Mouse (Mus musculus): Measurements from ENCODE around the gene Slc25a19.

The Slc25a19 gene

DNA sequence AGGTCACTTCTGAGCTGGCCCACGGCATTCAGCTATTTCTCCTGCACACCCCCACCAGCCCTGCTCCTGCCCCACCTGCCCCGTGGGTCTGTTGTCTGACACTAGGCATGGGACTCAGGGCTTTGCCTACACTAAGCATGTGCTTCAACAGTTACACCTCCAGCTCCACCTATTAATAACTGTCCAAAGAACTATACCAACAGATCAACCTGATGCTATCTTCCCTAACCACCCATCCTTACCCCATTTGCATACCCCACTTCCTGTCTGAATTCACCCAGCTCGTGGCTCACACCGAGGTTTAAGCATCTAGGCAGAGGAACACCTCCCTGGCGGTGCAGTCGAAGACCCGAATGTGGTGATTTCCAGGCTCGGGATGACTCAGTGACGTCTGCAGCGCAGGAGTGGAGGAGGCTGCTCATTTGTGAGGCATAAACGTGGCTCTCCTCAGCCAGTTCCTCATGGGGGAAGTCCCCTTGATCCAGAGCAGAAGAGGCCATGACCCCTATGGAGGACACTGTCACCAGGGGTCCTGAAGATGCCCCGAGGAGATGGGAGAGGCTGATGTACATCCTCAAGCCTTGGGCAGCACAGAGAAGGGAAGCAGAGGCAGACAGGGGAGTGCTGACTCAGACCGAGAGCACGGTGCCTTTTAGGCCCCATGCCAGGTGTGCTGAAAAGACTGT, 13.0 kb upstream of the Slc25a19 start:
- DNase-seq (ENCODE audit: low spot score) = no peak

DNA sequence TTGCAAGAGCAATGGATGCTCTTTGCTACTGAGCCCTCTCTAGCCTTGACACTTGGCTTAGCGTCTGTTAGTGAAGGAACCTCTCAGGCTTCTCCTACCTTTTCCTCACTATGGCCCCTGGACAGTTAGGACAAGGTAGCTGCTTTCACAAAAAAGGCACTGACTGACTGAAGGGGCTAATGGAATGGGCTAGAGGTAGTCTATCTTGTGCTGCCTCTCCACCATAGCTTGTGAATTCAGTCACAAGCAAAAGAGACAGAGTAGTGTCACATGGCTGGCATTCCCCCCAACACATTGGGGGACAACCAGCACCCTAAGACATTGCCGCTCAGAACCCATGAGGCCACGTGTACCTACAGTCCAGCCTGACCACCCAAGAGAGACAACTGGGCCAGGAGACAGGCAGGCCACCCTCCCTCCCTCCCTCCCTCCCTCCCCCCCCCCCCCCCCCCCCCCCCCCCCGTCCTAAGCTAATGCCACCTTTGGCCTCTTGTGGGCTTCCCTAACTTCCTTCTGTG, 12.3 kb upstream of the Slc25a19 start:
- no peak for DNase-seq (ENCODE audit: low spot score)

DNA sequence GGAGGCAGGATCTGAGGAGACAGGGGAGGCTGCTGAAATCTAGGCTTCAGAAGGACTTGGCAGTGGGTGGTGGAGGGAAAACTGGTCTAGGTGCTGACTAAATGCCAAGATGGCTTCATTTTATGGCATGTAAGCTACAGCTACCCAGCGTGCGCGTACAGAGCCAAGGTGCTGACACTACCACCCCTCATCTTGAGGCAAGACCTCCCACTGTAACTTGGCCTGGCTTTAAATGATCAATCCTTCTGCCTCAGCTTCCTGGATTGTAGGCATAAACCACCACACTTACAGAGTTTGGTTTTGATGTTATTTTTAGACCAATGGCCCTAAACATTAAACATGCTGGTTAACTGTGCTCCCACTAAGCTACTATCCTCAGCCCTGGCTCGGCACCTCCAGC, 11.4 kb upstream of the Slc25a19 start:
- no peak for DNase-seq (ENCODE audit: low spot score)

DNA sequence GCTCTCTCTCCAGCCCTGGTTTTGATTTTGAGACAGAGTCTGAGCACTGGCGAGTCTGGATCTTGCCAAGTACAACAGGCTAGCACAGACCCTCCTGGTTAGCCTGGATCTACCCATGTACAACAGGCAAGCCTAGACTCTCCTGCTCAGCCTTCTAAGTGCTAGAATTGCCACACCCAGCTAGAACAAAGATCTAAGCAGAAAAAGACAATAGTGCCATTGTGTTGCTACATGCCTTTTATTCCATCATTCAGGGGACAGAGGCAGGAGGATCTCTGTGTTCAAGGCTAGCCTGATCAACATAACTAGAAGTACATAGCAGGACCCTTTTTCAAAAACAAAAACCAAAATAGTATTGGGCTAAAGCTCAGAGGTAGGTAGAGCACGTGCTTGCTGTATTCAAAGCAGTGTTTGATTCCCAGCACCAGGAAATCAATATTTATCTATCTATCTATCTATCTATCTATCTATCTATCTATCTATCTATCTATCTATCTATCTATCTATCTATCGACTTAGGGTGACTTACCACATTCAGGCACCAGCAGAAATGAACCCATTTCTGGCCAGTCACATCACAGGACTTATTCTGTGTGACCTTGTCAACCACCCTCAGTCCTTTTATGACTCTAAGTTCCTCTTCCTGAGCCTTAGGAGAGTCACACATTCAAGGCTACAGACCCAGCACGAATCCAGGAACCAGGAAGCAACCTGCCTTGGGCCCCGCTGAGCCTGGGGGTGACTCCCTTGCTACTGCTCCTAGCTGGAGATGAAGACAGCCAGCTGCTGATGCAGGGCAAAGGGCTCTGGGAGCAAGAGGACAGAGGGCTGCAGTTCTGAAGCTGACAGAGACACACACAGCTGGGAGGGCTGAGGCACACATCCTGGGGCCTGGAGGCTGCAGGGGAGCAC, 10.7 kb upstream of the Slc25a19 start:
- DNase-seq (ENCODE audit: low spot score) = no peak

DNA sequence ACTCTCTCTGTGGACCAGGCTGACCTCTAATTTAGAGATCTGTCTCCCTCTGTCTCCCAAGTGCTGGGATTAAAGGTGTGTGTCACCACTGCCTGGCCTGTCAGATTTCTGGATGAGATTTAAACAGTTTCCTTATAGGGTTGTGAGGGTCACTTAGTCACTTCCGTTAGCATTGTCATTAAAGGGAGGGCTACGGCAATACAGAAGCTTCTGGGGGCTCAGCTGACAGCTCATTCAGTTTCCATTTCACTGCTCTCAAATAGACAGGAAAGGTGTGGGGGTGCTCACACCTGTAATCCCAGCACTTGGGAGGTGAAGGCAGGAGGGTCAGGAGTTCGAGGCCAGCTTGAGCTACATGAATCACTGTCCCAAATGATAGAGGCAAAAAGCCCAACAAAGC, 8.9 kb upstream of the Slc25a19 start:
- DNase-seq (ENCODE audit: low spot score) = no peak

DNA sequence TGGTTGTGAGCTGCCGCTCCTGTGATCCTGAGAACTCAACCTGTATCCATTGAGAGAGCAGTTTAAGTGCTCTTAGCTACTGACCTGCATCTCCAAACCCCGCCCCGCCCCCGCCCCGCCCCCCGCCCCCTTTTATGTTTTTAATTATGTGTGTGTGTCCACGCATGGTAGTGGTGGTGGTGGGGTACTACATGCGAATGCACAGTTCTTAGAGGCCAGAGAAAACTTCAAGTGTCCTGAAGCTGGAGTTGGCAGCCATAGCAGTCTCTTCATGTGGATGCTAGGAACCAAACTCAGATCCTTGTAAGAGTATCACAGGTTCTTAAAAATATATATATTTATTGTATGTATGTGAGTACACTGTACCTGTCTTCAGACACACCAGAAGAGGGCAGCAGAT, 7.4 kb upstream of the Slc25a19 start:
- no peak for DNase-seq (ENCODE audit: low spot score)

DNA sequence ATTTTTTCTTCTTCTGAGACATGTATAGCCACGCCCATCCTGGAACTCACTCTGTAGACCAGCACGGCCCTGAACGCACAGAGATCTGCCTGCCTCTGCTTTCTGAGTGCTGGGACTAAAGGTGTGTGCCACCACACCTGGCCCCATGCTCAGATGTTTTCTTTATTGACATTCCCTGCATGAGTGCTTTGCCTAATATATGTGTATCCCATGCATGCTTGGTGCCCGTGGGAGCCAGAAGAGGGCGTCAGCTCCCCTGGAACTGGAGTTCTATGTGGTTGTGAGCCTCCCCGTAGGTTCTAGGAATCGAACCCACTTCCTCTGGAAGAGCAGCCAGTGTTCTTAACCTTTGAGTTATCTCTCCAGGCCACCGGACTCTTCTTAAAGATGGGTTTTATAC, 6.9 kb upstream of the Slc25a19 start:
- no peak for DNase-seq (ENCODE audit: low spot score)

DNA sequence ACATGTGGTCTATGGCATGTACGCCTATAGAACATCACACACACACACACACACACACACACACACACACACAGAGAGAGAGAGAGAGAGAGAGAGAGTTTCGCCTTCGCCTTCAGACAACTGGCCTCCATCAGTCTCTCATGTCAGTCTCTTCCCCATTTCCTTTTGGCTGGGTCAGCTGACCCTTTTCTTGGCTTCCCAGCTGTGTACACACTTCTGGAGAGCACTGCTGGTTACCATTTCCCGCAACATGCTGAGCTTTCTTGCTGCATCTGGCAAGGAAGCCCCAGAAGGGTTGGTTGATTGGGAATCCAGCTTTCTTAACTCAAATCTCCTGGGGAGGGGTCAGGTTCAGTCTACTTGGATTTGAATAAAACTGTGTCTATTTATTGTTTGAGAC, 6.0 kb upstream of the Slc25a19 start:
- DNase-seq (ENCODE audit: low spot score) = no peak

DNA sequence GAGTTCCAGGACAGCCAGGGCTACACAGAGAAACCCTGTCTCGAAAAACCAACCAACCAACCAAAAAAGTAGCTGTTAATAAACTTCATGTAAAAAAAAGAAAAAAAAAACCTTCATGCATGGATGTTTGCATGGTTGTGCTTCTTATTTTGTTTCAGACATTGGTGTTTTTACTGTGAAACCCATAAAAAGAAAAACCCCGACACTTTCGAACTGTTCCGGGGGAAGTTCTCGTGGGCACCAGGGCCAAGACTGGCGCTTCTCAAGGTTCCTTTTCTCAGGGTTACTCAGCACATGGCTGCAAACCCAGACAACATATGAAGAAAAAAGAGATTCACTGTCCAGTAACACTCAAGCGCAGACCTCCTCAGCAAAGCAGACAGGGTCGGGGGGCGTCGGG, 4.8 kb upstream of the Slc25a19 start:
- no peak for DNase-seq (ENCODE audit: low spot score)

DNA sequence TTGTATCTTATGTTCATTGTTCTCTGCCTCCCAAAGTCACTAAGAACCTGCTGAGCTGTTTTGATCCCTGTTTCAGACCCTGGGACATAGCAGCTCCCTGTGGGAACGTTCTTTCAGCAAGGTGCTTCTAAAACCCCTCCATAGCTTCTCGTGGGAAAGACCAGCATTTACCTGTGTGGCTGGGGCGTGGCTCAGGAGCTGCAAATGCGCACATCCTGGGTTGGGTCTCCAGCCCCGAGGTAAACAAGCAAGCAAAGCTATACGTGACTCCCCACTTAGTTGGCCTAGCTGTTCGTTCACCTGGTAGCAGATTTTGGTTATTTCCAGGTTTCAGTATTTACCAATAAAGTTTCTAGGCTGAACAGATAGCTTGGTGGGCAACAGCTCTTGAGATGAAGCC, 4.2 kb upstream of the Slc25a19 start:
- DNase-seq (ENCODE audit: low spot score) = no peak

DNA sequence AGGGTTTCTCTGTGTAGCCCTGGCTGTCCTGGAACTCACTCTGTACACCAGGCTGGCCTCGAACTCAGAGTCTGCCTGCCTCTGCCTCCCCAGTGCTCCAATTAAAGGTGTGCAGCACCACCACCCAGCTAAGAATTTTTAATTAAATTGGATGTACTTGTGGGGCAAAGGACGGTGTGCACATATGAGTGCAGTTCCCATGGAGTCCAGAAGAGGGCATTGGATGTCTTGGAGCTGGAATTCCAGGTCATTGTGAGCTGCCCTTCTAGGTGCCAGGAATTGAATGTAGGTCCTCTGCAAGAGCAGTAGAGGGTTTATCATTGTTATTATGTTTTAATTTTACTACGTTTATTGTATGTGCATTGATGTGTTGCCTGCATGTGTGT, 3.4 kb upstream of the Slc25a19 start:
- no peak for DNase-seq (ENCODE audit: low spot score)

DNA sequence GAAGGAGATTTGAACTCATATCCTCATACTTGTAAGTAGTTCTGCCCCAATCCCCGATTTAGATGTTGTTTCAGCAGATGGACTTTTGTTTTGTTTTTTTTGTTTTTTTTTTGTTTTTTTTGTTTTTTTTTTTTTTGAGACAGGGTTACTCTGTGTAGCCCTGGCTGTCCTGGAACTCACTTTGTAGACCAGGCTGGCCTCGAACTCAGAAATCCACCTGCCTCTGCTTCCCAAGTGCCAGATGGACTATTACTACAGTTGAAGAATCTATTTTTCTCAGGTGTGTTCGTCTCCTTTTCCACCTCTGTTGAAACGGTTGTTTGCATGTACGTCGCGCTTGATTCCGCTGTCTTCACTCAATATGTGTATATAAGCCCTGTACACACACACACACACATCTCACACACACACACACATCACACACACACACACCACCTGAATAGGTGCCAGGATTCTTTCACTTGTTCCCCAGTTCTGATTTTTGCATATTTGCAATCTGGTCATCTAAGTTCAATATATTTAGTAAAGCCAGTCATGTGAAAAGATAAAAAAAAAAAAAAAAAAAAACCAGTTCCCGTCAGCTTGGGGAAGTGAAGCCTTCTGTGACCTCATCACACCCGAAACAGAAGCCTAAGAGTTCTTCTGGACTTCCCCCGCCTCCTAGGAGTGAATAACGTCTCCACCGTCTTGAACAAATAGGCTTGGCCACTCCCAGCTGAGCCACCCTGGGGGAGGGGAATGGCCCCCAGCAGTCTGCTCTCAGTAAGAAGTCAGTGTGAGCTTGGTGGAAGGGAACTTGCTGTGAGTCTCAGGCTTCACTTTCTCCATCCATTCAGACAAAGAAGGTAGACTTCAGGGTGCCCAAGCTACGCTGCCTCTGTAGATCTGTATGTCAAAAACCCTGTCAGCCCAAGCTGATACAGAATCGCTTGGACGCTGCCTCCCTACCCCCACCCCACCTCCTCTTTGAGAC, 2.7 kb upstream of the Slc25a19 start:
- DNase-seq (ENCODE audit: low spot score) = no peak

DNA sequence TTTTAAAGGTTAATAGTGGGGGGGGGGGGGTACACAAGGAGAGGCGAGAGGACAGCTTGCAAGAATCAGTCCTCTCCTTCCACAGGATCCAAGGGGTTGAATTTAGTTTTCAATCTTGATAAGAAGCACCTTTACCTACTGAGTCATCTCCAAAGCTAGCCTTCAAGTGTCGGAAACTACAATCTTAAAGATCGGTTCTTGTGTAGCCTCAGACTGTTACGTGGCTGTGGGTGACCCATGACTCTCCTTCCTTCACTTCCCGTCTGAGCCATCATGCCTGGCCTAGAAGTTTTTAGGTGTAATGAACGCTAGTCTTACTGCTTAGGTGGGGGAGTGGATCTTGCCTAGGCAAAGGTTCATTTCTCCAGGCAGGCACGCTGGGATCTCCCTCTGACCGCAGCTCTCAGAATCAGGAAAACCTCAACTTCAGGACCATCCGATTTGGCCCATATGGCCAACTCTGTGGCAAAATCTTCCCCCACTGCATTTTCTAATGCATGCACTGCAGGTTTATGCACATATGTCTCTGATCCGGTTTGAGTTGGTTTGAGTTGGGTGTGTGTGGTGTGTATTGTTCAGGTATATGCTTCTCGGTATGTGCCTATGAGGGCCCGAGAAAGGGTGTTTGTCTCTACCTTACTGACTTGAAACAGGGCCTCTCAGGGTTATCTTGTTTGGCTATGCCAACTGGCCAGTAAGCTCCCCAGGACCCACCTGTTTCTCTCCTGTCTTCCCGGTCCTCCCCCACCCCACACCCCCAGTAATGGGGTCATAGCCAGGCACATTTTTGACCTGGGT, 1.8 kb upstream of the Slc25a19 start:
- no peak for DNase-seq (ENCODE audit: low spot score)

DNA sequence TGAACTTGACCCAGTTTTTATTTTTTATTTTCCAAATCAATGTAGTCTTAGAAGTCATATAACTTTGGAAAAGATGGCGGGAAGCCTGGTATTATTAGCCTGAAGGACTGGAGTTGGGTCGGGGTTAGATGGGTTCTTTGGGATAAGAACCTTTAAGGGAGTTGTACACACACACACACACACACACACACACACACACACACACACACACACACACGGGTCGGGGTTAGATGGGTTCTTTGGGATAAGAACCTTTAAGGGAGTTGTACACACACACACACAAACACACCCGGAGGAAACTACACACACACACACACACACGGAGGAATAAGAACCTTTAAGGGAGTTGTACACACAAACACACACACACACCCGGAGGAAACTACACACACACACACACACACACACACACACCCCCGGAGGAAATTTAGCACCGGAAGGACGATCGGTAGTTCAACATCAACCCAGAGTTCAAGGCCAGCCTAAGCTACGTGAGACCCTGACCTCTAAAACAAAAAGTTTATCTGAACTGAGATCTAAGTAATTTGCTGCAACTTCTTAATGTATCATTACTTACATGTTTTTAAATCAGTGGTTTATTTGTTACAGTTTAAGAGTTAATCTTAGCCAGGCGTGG, 488 bp upstream of the Slc25a19 start:
- no peak for DNase-seq (ENCODE audit: low spot score)

DNA sequence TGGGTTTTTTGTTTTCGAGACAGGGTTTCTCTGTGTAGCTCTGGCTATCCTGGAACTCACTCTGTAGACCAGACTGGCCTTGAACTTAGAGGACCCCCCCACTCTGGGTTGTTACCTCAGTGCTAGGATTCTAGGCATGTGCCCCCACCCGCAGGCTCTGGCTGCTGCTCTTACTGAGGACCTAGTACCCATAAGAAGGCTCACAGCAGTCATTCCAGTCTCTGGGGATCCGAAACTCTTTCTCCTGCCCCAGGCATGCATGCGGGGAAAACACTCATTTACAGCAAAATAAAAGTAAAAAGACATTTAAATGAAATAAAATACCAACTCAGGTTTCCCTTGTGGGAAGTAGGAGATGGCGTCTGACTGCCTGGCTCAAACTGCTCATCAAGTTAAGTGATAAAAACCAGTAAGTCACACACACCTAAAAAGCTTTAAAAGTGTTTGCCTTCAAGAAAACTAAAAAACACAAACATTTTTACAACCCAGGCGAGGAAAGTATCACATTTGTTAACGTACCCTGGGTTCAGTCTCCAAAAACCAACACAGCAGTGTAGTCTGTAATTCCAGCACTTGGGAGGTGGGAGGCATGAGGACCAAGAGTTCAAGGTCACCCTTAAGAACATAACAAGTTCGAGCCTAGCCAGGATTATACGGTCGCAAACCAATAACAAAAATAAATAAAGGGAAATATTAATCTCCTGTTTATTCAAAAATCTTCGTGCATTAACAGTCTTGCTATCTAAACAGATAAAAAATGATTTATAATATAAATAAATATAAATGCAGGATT, 1.1 kb downstream of the Slc25a19 start:
- DNase-seq (ENCODE audit: low spot score) = no peak

DNA sequence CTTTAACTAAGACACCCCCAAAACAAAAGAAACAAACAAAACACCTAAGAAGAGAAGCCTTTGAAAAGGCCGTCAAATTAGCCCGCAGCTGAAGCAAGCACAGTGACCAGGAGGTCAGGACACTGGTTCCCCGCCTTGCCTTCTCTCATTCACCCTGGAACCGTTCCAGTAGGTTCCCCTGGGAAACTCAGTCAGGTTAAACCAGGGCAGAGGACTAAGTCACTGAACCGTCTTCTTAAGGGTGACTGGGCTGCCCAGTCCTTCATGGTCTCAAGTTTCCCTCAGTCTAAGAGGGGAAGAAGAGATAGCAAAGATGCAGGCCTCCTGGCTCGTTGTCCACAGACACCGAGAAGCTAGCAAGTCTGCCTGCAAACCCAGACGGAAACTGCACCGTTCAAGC, 2.2 kb downstream of the Slc25a19 start:
- DNase-seq (ENCODE audit: low spot score) = no peak

DNA sequence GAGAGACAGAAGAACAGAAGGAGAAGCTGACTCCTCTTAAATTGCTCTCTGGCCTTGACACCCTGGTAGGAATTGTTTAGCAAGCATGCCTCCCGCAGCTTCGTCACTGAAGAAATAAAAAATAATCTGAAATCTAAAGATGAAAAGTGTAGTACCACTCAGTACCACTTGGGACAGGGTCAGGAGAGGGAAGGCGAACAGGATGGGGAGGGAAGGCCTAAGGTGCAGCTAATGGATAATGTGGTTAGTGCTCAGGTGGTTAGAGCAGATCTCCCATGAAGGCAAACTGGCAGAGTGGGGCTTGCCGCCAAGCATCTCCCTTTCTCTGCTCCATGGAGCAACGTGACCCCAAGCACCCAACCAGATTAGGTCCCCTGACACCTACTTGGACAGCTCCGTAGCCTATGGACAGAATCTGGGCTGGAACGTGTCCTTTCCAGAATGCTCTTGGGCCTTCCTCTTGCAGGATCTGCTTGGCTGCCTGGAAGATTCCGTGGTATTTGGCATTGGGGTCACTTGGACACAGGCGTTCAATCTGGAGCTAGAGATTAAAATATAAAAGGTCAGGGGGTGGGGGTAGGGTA, 4.5 kb downstream of the Slc25a19 start:
- DNase-seq (ENCODE audit: low spot score) = no peak

DNA sequence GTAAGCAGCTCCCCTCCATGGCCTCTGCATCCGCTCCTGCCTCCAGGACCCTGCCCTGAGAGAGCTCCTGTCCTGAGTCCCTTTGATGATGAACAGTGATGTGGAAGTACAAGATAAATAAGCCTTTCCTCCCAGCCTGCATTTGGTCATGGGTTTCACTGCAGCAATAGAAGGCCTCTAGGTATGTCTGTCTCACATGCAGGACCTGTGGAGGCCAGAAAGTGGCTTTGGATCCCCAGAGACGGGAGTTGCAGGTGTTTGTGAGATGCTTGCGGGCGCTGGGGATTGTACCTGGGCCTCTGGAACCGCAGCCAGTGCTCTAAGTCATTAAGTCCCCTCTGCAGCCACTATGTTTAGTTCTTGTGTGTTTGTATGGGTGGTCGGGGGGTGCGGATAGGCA, 8.1 kb downstream of the Slc25a19 start:
- no peak for DNase-seq (ENCODE audit: low spot score)

DNA sequence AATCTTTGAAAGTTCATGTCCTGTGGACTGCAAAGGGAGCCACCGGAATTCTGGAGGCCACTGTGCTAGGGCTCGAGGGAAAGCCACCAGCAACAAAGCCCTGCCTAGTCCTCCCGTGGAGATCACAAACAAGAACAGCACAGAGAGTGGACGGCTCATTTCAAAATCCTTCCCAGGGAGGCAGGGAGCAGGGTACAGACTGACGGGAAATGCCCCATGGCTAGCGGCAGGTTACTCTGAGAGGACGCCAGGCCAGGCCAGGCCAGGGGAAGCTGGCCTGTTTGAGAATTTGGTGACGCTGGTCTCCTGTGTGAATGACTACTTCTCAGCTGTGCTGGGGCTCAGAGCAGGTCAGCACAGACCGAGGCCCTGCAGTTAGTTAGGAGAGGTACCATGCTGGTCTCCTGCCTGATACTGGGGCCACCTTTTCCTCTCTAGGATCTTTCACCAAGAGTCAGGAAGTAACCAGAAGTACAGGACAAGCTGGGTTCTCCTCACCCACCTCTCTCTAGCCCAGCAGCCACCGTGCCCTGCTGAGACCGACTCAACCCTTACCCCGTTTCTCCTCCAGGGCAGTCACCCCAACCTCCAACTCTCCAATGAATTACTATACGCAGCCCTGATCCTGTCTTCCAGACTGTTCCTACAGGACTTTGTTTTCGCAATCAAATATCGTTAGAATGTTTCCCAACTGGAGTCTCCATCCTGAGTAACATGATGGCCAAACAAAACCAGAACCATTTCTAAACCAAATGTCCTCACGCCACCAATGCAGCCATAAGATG, 9.2 kb downstream of the Slc25a19 start:
- no peak for DNase-seq (ENCODE audit: low spot score)
